ENCODE assay signal across 18 mouse cellular contexts in the genomic region with DNA sequence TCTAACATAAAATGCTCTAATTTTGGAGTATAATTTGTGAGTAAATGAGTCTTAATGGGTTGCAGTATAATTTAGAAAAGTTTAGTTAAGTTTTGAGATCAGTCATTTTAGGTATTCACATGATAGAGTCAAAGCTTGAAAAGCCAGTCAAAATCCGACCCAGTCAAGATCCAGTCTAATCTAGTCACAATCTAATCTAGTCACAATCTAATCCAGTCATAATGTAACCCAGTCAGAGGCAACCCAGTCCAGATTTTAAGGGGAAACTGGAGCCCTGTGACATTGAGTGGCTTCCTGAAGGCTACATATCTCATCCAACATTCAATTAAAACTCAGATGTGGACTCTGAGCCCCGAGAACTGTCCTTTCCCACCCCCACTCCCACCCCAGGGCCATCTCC.
"Had no signal": no experiment of that assay in that cellular context is flagged by ENCODE, and none has a peak within 500 bp of the region (broad histone marks: within the 10 kb centered on the region; RNA-seq: fewer than 3 reads in every experiment).

No protein-coding gene starts in this region.

- H3K36me3 ChIP-seq: liver, embryonic 12.5 days; midbrain, embryonic 10.5 days; midbrain, embryonic 12.5 days; neural tube, embryonic 13.5 days; neural tube, embryonic 15.5 days had no signal

- DNase-seq: lung, adult 18-20 months; midbrain, embryonic 14.5 days; retina, postnatal 1 day; right cerebral cortex, adult 18-20 months; right cerebral cortex, postnatal 25 days; right cerebral cortex, postnatal 4 days; spleen, adult 18-20 months; thymus, adult 18-20 months; thymus, postnatal 14 days; thymus, postnatal 36 days had no signal

- H3K4me2 ChIP-seq: liver, embryonic 12.5 days; midbrain, embryonic 12.5 days; neural tube, embryonic 13.5 days; neural tube, embryonic 15.5 days had no signal

- H3K4me3 ChIP-seq: liver, embryonic 12.5 days; midbrain, embryonic 10.5 days; midbrain, embryonic 12.5 days; myocyte; neural tube, embryonic 13.5 days; neural tube, embryonic 15.5 days had no signal

- H3K27ac ChIP-seq: liver, embryonic 12.5 days; liver, embryonic 14.5 days; midbrain, embryonic 10.5 days; midbrain, embryonic 12.5 days; neural tube, embryonic 13.5 days; neural tube, embryonic 15.5 days had no signal

- H3K27me3 ChIP-seq: liver, embryonic 12.5 days; midbrain, embryonic 12.5 days; neural tube, embryonic 13.5 days; neural tube, embryonic 15.5 days had no signal

- ATAC-seq: liver, embryonic 12.5 days; midbrain, embryonic 16.5 days had no signal

- H3K4me1 ChIP-seq: liver, embryonic 12.5 days; midbrain, embryonic 10.5 days; midbrain, embryonic 12.5 days; neural tube, embryonic 13.5 days; neural tube, embryonic 15.5 days had no signal

- H3K9me3 ChIP-seq: liver, embryonic 12.5 days; midbrain, embryonic 10.5 days; midbrain, embryonic 12.5 days; neural tube, embryonic 13.5 days; neural tube, embryonic 15.5 days had no signal

- H3K9ac ChIP-seq: liver, embryonic 12.5 days; liver, embryonic 14.5 days; midbrain, embryonic 12.5 days; neural tube, embryonic 13.5 days; neural tube, embryonic 15.5 days had no signal
